ENCODE assay signal across 17 mouse cellular contexts in genomic region chr3:84468111-84468453, GRCm38 (mm10). TPM values are rescaled to one million over a fixed set of nuclear protein-coding genes. Genes with fewer than 3 reads are reported as not detected.
DNase-seq lines count a peak whose midpoint lies in the region; ATAC-seq and TF ChIP-seq lines count a peak whose summit lies in the region.
"Had no signal": no experiment of that assay in that cellular context is flagged by ENCODE, and none has a peak within 500 bp of the region (broad histone marks: within the 10 kb centered on the region; RNA-seq: fewer than 3 reads in every experiment).

No protein-coding gene starts in this region.

- H3K9me3 ChIP-seq in erythroblast, embryonic 14.5 days (ENCODE audit: control insufficient read depth, low read length): peaks cover 7% of the 10 kb centered on the region
- H3K9me3 ChIP-seq in intestine, postnatal 0 days (ENCODE audit: control insufficient read depth): no peaks in the 10 kb centered on the region
- no peaks in the 10 kb centered on the region for H3K9me3 ChIP-seq in liver, embryonic 16.5 days (replicated peaks; ENCODE audit: control insufficient read depth, low read length)
- H3K9me3 ChIP-seq: embryonic facial prominence, embryonic 10.5 days; heart, embryonic 10.5 days had no signal

- H3K36me3 ChIP-seq in erythroblast, embryonic 14.5 days (ENCODE audit: control insufficient read depth): peaks cover 96% of the 10 kb centered on the region
- H3K36me3 ChIP-seq in intestine, postnatal 0 days (ENCODE audit: control insufficient read depth, insufficient read depth): peaks cover 9% of the 10 kb centered on the region; the same call in 1 of the 2 replicates
- peaks cover 36% of the 10 kb centered on the region for H3K36me3 ChIP-seq in liver, embryonic 16.5 days (ENCODE audit: control insufficient read depth, insufficient read depth)
- H3K36me3 ChIP-seq: embryonic facial prominence, embryonic 10.5 days; heart, embryonic 10.5 days had no signal

- peak overlapping the region; percentile 43 for H3K4me3 ChIP-seq in erythroblast, embryonic 14.5 days (replicated peaks)
- H3K4me3 ChIP-seq in intestine, postnatal 0 days (ENCODE audit: low read depth, low read length): no peak overlapping the region
- peak overlapping the region; percentile 31 for H3K4me3 ChIP-seq in liver, embryonic 16.5 days (ENCODE audit: low read depth, low read length)
- H3K4me3 ChIP-seq: embryonic facial prominence, embryonic 10.5 days; heart, embryonic 10.5 days had no signal

- H3K4me1 ChIP-seq in erythroblast, embryonic 14.5 days (ENCODE audit: control insufficient read depth): peaks cover 83% of the 10 kb centered on the region
- peaks cover 13% of the 10 kb centered on the region; the same call in 1 of the 2 replicates for H3K4me1 ChIP-seq in intestine, postnatal 0 days (replicated peaks; ENCODE audit: control insufficient read depth, insufficient read depth, low read length)
- H3K4me1 ChIP-seq in liver, embryonic 16.5 days (ENCODE audit: control insufficient read depth, low read depth, low read length): peaks cover 70% of the 10 kb centered on the region

- TF ChIP-seq CTCF in intestine, postnatal 0 days (IDR thresholded peaks at IDR 0.05; ENCODE audit: low read depth): no peak

- WGBS in intestine, postnatal 0 days: 36% methylated on average over 4 of the region's 4 CpGs
- 14% methylated on average over 4 of the region's 4 CpGs for WGBS in liver, embryonic 16.5 days (ENCODE audit: insufficient replicate concordance)

- H3K27ac ChIP-seq in intestine, postnatal 0 days (ENCODE audit: low read depth, low read length): no peak overlapping the region
- H3K27ac ChIP-seq in liver, embryonic 16.5 days (ENCODE audit: low read length): peak overlapping the region; percentile 65
- H3K27ac ChIP-seq: embryonic facial prominence, embryonic 10.5 days; heart, embryonic 10.5 days; macrophage had no signal

- peak overlapping the region; percentile 25; the same call in 1 of the 2 replicates for H3K4me2 ChIP-seq in intestine, postnatal 0 days (replicated peaks; ENCODE audit: low read depth)
- peak overlapping the region; percentile 49 for H3K4me2 ChIP-seq in liver, embryonic 16.5 days (ENCODE audit: low read depth, low read length)

- H3K9ac ChIP-seq in intestine, postnatal 0 days (ENCODE audit: low read depth, low read length): 0 out of 2 replicates have a peak overlapping the region, but pooled peaks have one; percentile 1
- H3K9ac ChIP-seq in liver, embryonic 16.5 days (ENCODE audit: low read depth, low read length): peak overlapping the region; percentile 19

- peak; percentile 56 for DNase-seq in 416B (ENCODE audit: low read depth)
- no peak for DNase-seq in neural tube, embryonic 10.5 days (ENCODE audit: extremely low spot score, low spot score)
- DNase-seq in gastrocnemius, adult 8-10 months (ENCODE audit: low spot score in 2 of 2): no peak
- DNase-seq in adrenal gland, postnatal 14 days: no peak
- DNase-seq: cerebellum, adult 8-10 months; midbrain, embryonic 14.5 days; right cerebral cortex, postnatal 14 days had no signal

- ATAC-seq in erythroblast, adult 5-6 weeks (replicated peaks; ENCODE audit: low FRiP score, poor library complexity, severe bottlenecking): no peak
- no peak for ATAC-seq in intestine, postnatal 0 days
- peak; percentile 6 for ATAC-seq in liver, embryonic 16.5 days (ENCODE audit: low read depth)
- ATAC-seq: CD4-positive, CD25-positive, alpha-beta regulatory T cell, adult 4 months; forebrain, embryonic 14.5 days; hindbrain, embryonic 16.5 days had no signal

- no peaks in the 10 kb centered on the region; the same call in 1 of the 2 replicates for H3K27me3 ChIP-seq in erythroblast, embryonic 14.5 days (ENCODE audit: control insufficient read depth)
- no peaks in the 10 kb centered on the region for H3K27me3 ChIP-seq in intestine, postnatal 0 days (replicated peaks; ENCODE audit: control insufficient read depth, insufficient read depth, low read length)
- H3K27me3 ChIP-seq in liver, embryonic 16.5 days (ENCODE audit: control insufficient read depth, insufficient read depth, low read depth, low read length): no peaks in the 10 kb centered on the region

RNA-seq across cellular contexts. Expression of gene Fhdc1, which starts 12.1 kb away (rescaled TPM):
- 47.7 and 62.0 TPM in 2 replicates for polyA plus RNA-seq in erythroblast, embryonic 14.5 days (2012)
- total RNA-seq in erythroblast, adult 5-6 weeks (2015; ENCODE audit: low replicate concordance): 1,003 and 1,359 TPM in 2 replicates
- total RNA-seq in erythroblast, adult 5-6 weeks (2017; ENCODE audit: low replicate concordance): 527 and 596 TPM in 2 replicates
- polyA plus RNA-seq in intestine, postnatal 0 days (2015; fragmentation: Nextera tagmentation; extraction: Ambion mirVana): 9.8 and 10.8 TPM in 2 replicates
- polyA plus RNA-seq in liver, embryonic 16.5 days (2015; fragmentation: Nextera tagmentation; extraction: Ambion mirVana): 50.0 and 59.2 TPM in 2 replicates
- under 1 TPM in 3 of 4 experiments, not detected in 1; 0.09 to 0.15 (median 0.13) TPM for total RNA-seq in gastrocnemius, adult 8-10 months (2022)
- 13.6 and 15.1 TPM in 2 replicates for total RNA-seq in adrenal gland, postnatal 14 days (2021)

Comparison
In these comparisons a context has a peak if more than half of its experiments do, and no peak if none do; other contexts are left out.
1. RNA of gene Fhdc1, which starts 12.1 kb away (total RNA-seq): 527 to 1,359 TPM in erythroblast, adult 5-6 weeks; 13.6 to 15.1 TPM in adrenal gland, postnatal 14 days and 0.09 to 0.15 TPM in gastrocnemius, adult 8-10 months; every median in the first group is over 10 times any median in the second.